In genomic region chr4:63710431-63711220, GRCm38 (mm10) we compare ENCODE assay signal across 22 mouse cellular contexts. TPM values are rescaled to one million over a fixed set of nuclear protein-coding genes. Genes with fewer than 3 reads are reported as not detected.
DNase-seq lines count a peak whose midpoint lies in the region; ATAC-seq lines count a peak whose summit lies in the region.
"Had no signal": no experiment of that assay in that cellular context is flagged by ENCODE, and none has a peak within 500 bp of the region (broad histone marks: within the 10 kb centered on the region; RNA-seq: fewer than 3 reads in every experiment).

No protein-coding gene starts in this region.

- no peaks in the 10 kb centered on the region for H3K9me3 ChIP-seq in intestine, embryonic 15.5 days
- H3K9me3 ChIP-seq: limb, embryonic 13.5 days; midbrain, embryonic 10.5 days had no signal

- peak; percentile 72 for DNase-seq in heart, adult 11 months
- no peak for DNase-seq in heart, postnatal 25 days (ENCODE audit: low spot score)
- peak; percentile 61 for DNase-seq in adrenal gland, adult 8-10 months
- DNase-seq in skeletal muscle tissue, adult 2 months (ENCODE audit: low read depth, low spot score) = peak; percentile 7
- no peak for DNase-seq in urinary bladder, postnatal 14 days (ENCODE audit: low spot score)
- no peak for DNase-seq in lung, postnatal 14 days
- DNase-seq: cerebellum, postnatal 10 days; forebrain, postnatal 0 days; heart, adult 2 months; kidney, postnatal 14 days had no signal

- no peaks in the 10 kb centered on the region for H3K36me3 ChIP-seq in intestine, embryonic 15.5 days
- H3K36me3 ChIP-seq: limb, embryonic 13.5 days; midbrain, embryonic 10.5 days had no signal

- 76% methylated on average over 8 of the region's 8 CpGs for WGBS in intestine, embryonic 15.5 days

- intact Hi-C loops in heart, postnatal 25 days (cut with DNase I) = no loop called here

- no peak overlapping the region for H3K9ac ChIP-seq in intestine, embryonic 15.5 days
- H3K9ac ChIP-seq: forebrain, postnatal 0 days; limb, embryonic 13.5 days; liver, embryonic 14.5 days had no signal

- ATAC-seq in intestine, embryonic 15.5 days = peak; percentile 70
- no peak for ATAC-seq in frontal cortex, adult (ENCODE audit: low TSS enrichment)
- ATAC-seq: forebrain, postnatal 0 days; inflammation-experienced regulatory T-cells, adult 6 months; lung, postnatal 0 days had no signal

- no peaks in the 10 kb centered on the region for H3K27me3 ChIP-seq in intestine, embryonic 15.5 days (replicated peaks)
- H3K27me3 ChIP-seq: limb, embryonic 13.5 days had no signal

- no peak overlapping the region for H3K4me2 ChIP-seq in intestine, embryonic 15.5 days (replicated peaks)
- H3K4me2 ChIP-seq: limb, embryonic 13.5 days had no signal

- no peaks in the 10 kb centered on the region for H3K4me1 ChIP-seq in intestine, embryonic 15.5 days (replicated peaks)
- H3K4me1 ChIP-seq: limb, embryonic 13.5 days; midbrain, embryonic 10.5 days had no signal

- no peak overlapping the region for H3K27ac ChIP-seq in intestine, embryonic 15.5 days
- H3K27ac ChIP-seq: heart, adult 2 months; limb, embryonic 13.5 days; liver, embryonic 14.5 days; midbrain, embryonic 10.5 days had no signal

- H3K4me3 ChIP-seq in intestine, embryonic 15.5 days (replicated peaks) = no peak overlapping the region
- H3K4me3 ChIP-seq: heart, adult 2 months; limb, embryonic 13.5 days; midbrain, embryonic 10.5 days had no signal

RNA-seq across cellular contexts. Expression of gene Tnfsf15, which starts 34.3 kb away (rescaled TPM):
- total RNA-seq in heart, postnatal 25 days (2021) = not detected
- under 1 TPM; 0.34 to 0.83 (median 0.36) TPM for total RNA-seq in adrenal gland, adult 8-10 months (2022)
- 0.16 and 0.28 TPM in 2 replicates for polyA plus RNA-seq in intestine, embryonic 15.5 days (2015; fragmentation: Nextera tagmentation; extraction: Ambion mirVana)
- total RNA-seq: forebrain, postnatal 0 days; heart, adult 2 months had no signal
- polyA plus RNA-seq: forebrain, postnatal 0 days; heart, adult 2 months; midbrain, embryonic 10.5 days had no signal

RNA-seq across cellular contexts. Expression of gene Gm11214, which starts 47.4 kb away (rescaled TPM):
- total RNA-seq in heart, postnatal 25 days (2021) = not detected
- total RNA-seq in adrenal gland, adult 8-10 months (2022) = not detected
- not detected in 2 replicates for polyA plus RNA-seq in intestine, embryonic 15.5 days (2015; fragmentation: Nextera tagmentation; extraction: Ambion mirVana)
- total RNA-seq: ES-E14; forebrain, postnatal 0 days; gastrocnemius, adult 8-10 months; heart, adult 2 months had no signal
- polyA plus RNA-seq: embryonic facial prominence, embryonic 14.5 days; forebrain, postnatal 0 days; heart, adult 2 months; hindbrain, embryonic 11.5 days; inflammation-experienced regulatory T-cells, adult 6 months; limb, embryonic 13.5 days; liver, embryonic 14.5 days; lung, postnatal 0 days; midbrain, embryonic 10.5 days; stomach, embryonic 16.5 days had no signal

Comparison
In these comparisons a context has a peak if more than half of its experiments do, and no peak if none do; other contexts are left out.
1. DNase-seq: peak in heart, adult 11 months (single experiment), adrenal gland, adult 8-10 months (single experiment) and skeletal muscle tissue, adult 2 months (single experiment); none in heart, postnatal 25 days (single experiment), urinary bladder, postnatal 14 days (single experiment) and lung, postnatal 14 days (single experiment).